Mouse (Mus musculus) E14TG2a.4 (cell line): ENCODE data around the gene Tmem114.

Experiments used
- H3K27me3 ChIP-seq: 2 replicates; pipeline ENCODE4 v1.6.1; 2014; ENCODE audit warnings: low read length, control low read depth; ENCODE audit not compliant: insufficient read depth
- H3K36me3 ChIP-seq: 2 replicates; pipeline ENCODE4 v1.6.1; 2014; ENCODE audit warnings: low read length, control low read depth; ENCODE audit not compliant: insufficient read depth
- H3K4me1 ChIP-seq: replicated peaks from 2 replicates; pipeline ENCODE4 v1.6.1; 2014; ENCODE audit warnings: low read depth, low read length, control low read depth
- H3K4me3 ChIP-seq: replicated peaks from 2 replicates; pipeline ENCODE4 v1.5.1; 2014; ENCODE audit warnings: mild to moderate bottlenecking, low read length
- H3K9me3 ChIP-seq: 2 replicates; pipeline ENCODE4 v1.6.1; 2014; ENCODE audit warnings: low read length, control low read depth
- CTCF ChIP-seq: conservative IDR thresholded peaks from 2 replicates; pipeline ENCODE4 v1.5.1; 2014; ENCODE audit warnings: low read length
- NANOG ChIP-seq: IDR thresholded peaks from 2 replicates; pipeline ENCODE4 v1.6.1; 2014; ENCODE audit warnings: borderline replicate concordance, low read length, mixed read lengths
- POU5F1 ChIP-seq: IDR thresholded peaks from 2 replicates; pipeline ENCODE4 v1.6.1; 2014; ENCODE audit warnings: low read length, borderline replicate concordance

Tmem114 gene

GRCm38 (mm10) chr16:8424971-8425330 lies at the start of gene Tmem114:
TSS of gene Tmem114 (minus strand) at chr16:8425136.
- TF ChIP-seq POU5F1 (no peak), NANOG (no peak), CTCF (no peak)
- Histone ChIP-seq H3K27me3 (peaks cover 67% of the 10 kb centered on the region), H3K4me1 (peaks cover 16% of the 10 kb centered on the region), H3K4me3 (peak within 1 kb of the TSS; percentile 75), H3K36me3 (no peaks in the 10 kb centered on the region), H3K9me3 (peaks cover 3% of the 10 kb centered on the region)

- TF ChIP-seq NANOG (no peak), POU5F1 (no peak), CTCF (no peak; the same call in 1 of the 2 replicates)
Measured at GRCm38 (mm10) chr16:8470603-8471481, 45.9 kb upstream of the Tmem114 start, which contains the start of gene Mettl22. TSS of gene Mettl22 (plus strand) at chr16:8470788.

GRCm38 (mm10) chr16:8470132-8470531 lies 45.2 kb upstream of the Tmem114 start:
- TF ChIP-seq NANOG (no peak), CTCF (no peak), POU5F1 (no peak)
- no peaks in the 10 kb centered on the region for H3K9me3 ChIP-seq

More at GRCm38 (mm10) chr16:8470603-8471481, 45.9 kb upstream of the Tmem114 start, which contains the start of gene Mettl22:
- Histone ChIP-seq H3K4me3 (peak within 1 kb of the TSS; percentile 96), H3K9me3 (no peaks in the 10 kb centered on the region), H3K27me3 (0 out of 2 replicates have a peak, but pooled peaks cover 4% of the 10 kb centered on the region), H3K4me1 (peaks cover 15% of the 10 kb centered on the region), H3K36me3 (peaks cover 21% of the 10 kb centered on the region)

GRCm38 (mm10) chr16:8459098-8459497 lies 34.2 kb upstream of the Tmem114 start:
- TF ChIP-seq CTCF (peak; percentile 97), NANOG (no peak)
- Histone ChIP-seq H3K4me3 (no peak overlapping the region), H3K4me1 (peaks cover 15% of the 10 kb centered on the region), H3K9me3 (no peaks in the 10 kb centered on the region), H3K27me3 (peaks cover 16% of the 10 kb centered on the region), H3K36me3 (no peaks in the 10 kb centered on the region)

More at GRCm38 (mm10) chr16:8470132-8470531, 45.2 kb upstream of the Tmem114 start:
- H3K4me1 ChIP-seq = peaks cover 15% of the 10 kb centered on the region
- H3K27me3 ChIP-seq = 0 out of 2 replicates have a peak, but pooled peaks cover 4% of the 10 kb centered on the region
- peaks cover 16% of the 10 kb centered on the region for H3K36me3 ChIP-seq
- H3K4me3 ChIP-seq = peak overlapping the region; percentile 96

- peaks cover 19% of the 10 kb centered on the region for H3K27me3 ChIP-seq
- no peak overlapping the region for H3K4me3 ChIP-seq
- no peaks in the 10 kb centered on the region for H3K9me3 ChIP-seq
- TF ChIP-seq POU5F1 = no peak
- no peak; the same call in 1 of the 2 replicates for TF ChIP-seq CTCF
- TF ChIP-seq NANOG = no peak
- H3K36me3 ChIP-seq = no peaks in the 10 kb centered on the region
- peaks cover 15% of the 10 kb centered on the region for H3K4me1 ChIP-seq
Measured at GRCm38 (mm10) chr16:8458391-8458790, 33.5 kb upstream of the Tmem114 start.

- peaks cover 15% of the 10 kb centered on the region for H3K4me1 ChIP-seq
- no peak for TF ChIP-seq POU5F1
- no peak for TF ChIP-seq CTCF
- TF ChIP-seq NANOG = no peak
- peaks cover 26% of the 10 kb centered on the region for H3K27me3 ChIP-seq
- H3K36me3 ChIP-seq = no peaks in the 10 kb centered on the region
- H3K4me3 ChIP-seq = no peak overlapping the region
- H3K9me3 ChIP-seq = no peaks in the 10 kb centered on the region
Measured at GRCm38 (mm10) chr16:8455221-8455620, 30.3 kb upstream of the Tmem114 start.

GRCm38 (mm10) chr16:8453301-8453700 lies 28.4 kb upstream of the Tmem114 start:
- Histone ChIP-seq H3K9me3 (no peaks in the 10 kb centered on the region), H3K27me3 (peaks cover 26% of the 10 kb centered on the region), H3K4me3 (no peak overlapping the region), H3K4me1 (peaks cover 10% of the 10 kb centered on the region), H3K36me3 (no peaks in the 10 kb centered on the region)
- TF ChIP-seq POU5F1 = no peak
- TF ChIP-seq CTCF = no peak
- TF ChIP-seq NANOG = no peak

- Histone ChIP-seq H3K27me3 (peaks cover 11% of the 10 kb centered on the region; the same call in 1 of the 2 replicates), H3K36me3 (no peaks in the 10 kb centered on the region), H3K9me3 (peaks cover 12% of the 10 kb centered on the region; the same call in 1 of the 2 replicates), H3K4me3 (no peak overlapping the region), H3K4me1 (no peaks in the 10 kb centered on the region)
- TF ChIP-seq NANOG (no peak), CTCF (no peak), POU5F1 (no peak)
Measured at GRCm38 (mm10) chr16:8446256-8446655, 21.3 kb upstream of the Tmem114 start.
